Mouse (Mus musculus) effector memory CD4-positive, alpha-beta T cell, adult 5 months (primary cell): Measurements from ENCODE around the gene Kir3dl2. TPM values are rescaled to one million over a fixed set of nuclear protein-coding genes. Genes with fewer than 3 reads are reported as not detected.

Experiments used
- polyA plus RNA-seq: library from polyadenylated mRNA; unstranded; fragments of 100-300 nt; shearing (Covaris generic); gene quantifications from one replicate; pipeline ENCODE4 v1.2.1, GENCODE M21; 2017

Gene Kir3dl2
- polyA plus RNA-seq: not detected

GRCm38 (mm10) chrX:136543956-136544355 lies at the start of gene Kir3dl2:
Gene Kir3dl2, minus strand, starts transcription at chrX:136544056.

GRCm38 (mm10) chrX:136590199-136590896 lies 46.5 kb upstream of the Kir3dl2 start, which contains the start of gene Tceal3:
Gene Tceal3, plus strand, starts transcription at chrX:136590842.

GRCm38 (mm10) chrX:136517699-136518098 lies 26.2 kb downstream of the Kir3dl2 start, which contains the start of gene Kir3dl1:
Gene Kir3dl1, plus strand, starts transcription at chrX:136517999.

Other genes with a start within 250 kb of the Kir3dl2 start
- gene Kir3dl1, start 26.1 kb downstream of the Kir3dl2 start, polyA plus RNA-seq: not detected
- gene Tceal3, start 46.8 kb upstream of the Kir3dl2 start, polyA plus RNA-seq: 1.8 TPM
- gene Tceal1, start 163.9 kb upstream of the Kir3dl2 start, polyA plus RNA-seq: not detected
- 169 TPM for gene Morf4l2, start 199.6 kb upstream of the Kir3dl2 start, polyA plus RNA-seq
- not detected for gene Glra4, start 236.1 kb upstream of the Kir3dl2 start, polyA plus RNA-seq